Mouse (Mus musculus): ENCODE measurements around the gene Olfr1297. TPM values are rescaled to one million over a fixed set of nuclear protein-coding genes. Genes with fewer than 3 reads are reported as not detected.

The Olfr1297 gene
- not detected in 2 replicates for polyA plus RNA-seq (2012; ENCODE audit: low replicate concordance)

GRCm38 (mm10) chr2:111626397-111626796 is at the start of gene Olfr1297:
TSS of gene Olfr1297 (minus strand) at chr2:111626497.

GRCm38 (mm10) chr2:111661119-111661518 is 34.8 kb upstream of the Olfr1297 start, which contains the start of gene Olfr1299:
TSS of gene Olfr1299 (plus strand) at chr2:111661419.

DNA sequence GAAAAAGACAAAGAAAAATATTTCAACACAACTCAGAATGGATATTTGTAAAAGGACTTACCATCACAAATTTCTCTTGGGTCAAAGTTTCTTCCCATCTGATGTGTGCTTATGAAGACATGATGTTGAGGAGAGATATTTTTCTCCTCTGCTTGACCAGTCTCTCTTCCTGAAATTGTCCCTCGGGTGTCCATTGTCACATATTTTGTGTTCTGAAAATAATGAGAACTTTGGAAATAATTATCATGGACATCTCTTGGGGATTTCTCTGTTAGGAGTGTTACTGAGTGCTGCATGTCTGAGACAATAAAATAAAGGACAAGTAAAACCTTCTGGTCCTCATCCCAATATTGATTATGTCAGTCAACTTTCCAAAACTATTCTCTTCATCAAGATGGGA is 22.8 kb upstream of the Olfr1297 start, which contains the start of gene Olfr1298:
Gene Olfr1298, minus strand, starts transcription at position 101 of the 400 bp plus-strand sequence.

DNA sequence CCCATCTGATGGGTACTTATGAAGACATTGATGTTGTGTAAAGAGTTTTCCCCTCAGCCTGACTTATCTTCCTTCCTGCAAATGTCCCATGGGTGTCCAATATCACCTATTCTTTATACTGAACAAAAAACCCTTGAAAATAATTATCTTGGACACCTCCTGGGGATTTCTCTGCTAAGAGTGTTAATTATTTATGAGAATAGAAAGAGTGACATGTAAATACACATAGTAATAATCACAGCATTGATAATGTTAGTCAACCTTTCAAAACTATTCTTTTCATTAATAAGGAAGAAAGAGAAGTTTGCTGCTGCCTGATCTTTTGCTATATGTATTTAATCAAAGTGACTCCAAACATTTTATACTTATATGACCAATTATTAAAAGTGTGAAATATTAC is 56.7 kb downstream of the Olfr1297 start, which contains the start of gene Olfr1295:
Gene Olfr1295, minus strand, starts transcription at position 101 of the 400 bp plus-strand sequence.

Other genes starting within 250 kb of the Olfr1297 start
- gene Olfr1286, start 203.4 kb downstream of the Olfr1297 start, polyA plus RNA-seq (2012; ENCODE audit: low replicate concordance): not detected in 2 replicates
- 0.21 TPM in 1 of 2 replicates, not detected in the other for gene Olfr1287, start 177.4 kb downstream of the Olfr1297 start, polyA plus RNA-seq (2012; ENCODE audit: low replicate concordance)
- not detected in 2 replicates for gene Olfr1288, start 152.4 kb downstream of the Olfr1297 start, polyA plus RNA-seq (2012; ENCODE audit: low replicate concordance)
- not detected in 2 replicates for gene Olfr1289, start 145.7 kb downstream of the Olfr1297 start, polyA plus RNA-seq (2012; ENCODE audit: low replicate concordance)
- not detected in 2 replicates for gene Olfr1290, start 132.7 kb downstream of the Olfr1297 start, polyA plus RNA-seq (2012; ENCODE audit: low replicate concordance)
- gene Olfr1291-ps1, start 129.3 kb downstream of the Olfr1297 start, polyA plus RNA-seq (2012; ENCODE audit: low replicate concordance): not detected in 2 replicates
- gene Olfr1293-ps, start 101.3 kb downstream of the Olfr1297 start, polyA plus RNA-seq (2012; ENCODE audit: low replicate concordance): not detected in 2 replicates
- gene Olfr1294, start 86.2 kb downstream of the Olfr1297 start, polyA plus RNA-seq (2012; ENCODE audit: low replicate concordance): not detected in 2 replicates
- gene Olfr1295, start 56.8 kb downstream of the Olfr1297 start, polyA plus RNA-seq (2012; ENCODE audit: low replicate concordance): not detected in 2 replicates
- not detected in 2 replicates for gene Olfr1298, start 22.7 kb upstream of the Olfr1297 start, polyA plus RNA-seq (2012; ENCODE audit: low replicate concordance)
- gene Olfr1299, start 34.9 kb upstream of the Olfr1297 start, polyA plus RNA-seq (2012; ENCODE audit: low replicate concordance): not detected in 2 replicates
- gene Olfr1301, start 124.5 kb upstream of the Olfr1297 start, polyA plus RNA-seq (2012; ENCODE audit: low replicate concordance): not detected in 2 replicates
- not detected in 2 replicates for gene Olfr1302, start 150.9 kb upstream of the Olfr1297 start, polyA plus RNA-seq (2012; ENCODE audit: low replicate concordance)
- gene Olfr1303, start 193.8 kb upstream of the Olfr1297 start, polyA plus RNA-seq (2012; ENCODE audit: low replicate concordance): not detected in 2 replicates

Measured in hematopoietic multipotent progenitor cell, adult 10-12 weeks (in vitro differentiated cells).